Mouse (Mus musculus): Measurements from ENCODE around the gene Gm7697. TPM values are rescaled to one million over a fixed set of nuclear protein-coding genes. Genes with fewer than 3 reads are reported as not detected.
"Not testable (repeated sequence)": the region's sequence is repeated elsewhere in the genome, so short reads cannot be mapped to it uniquely, and the experiment has no call there.

The Gm7697 gene
- polyA plus RNA-seq (2012; rRNA removed), result not detected in 2 replicates

GRCm38 (mm10) chr8:69522876-69523275 lies at the start of gene Gm7697:
Gene Gm7697, minus strand, starts transcription at chr8:69522976.
- 76% methylated on average over 3 of the region's 3 CpGs for WGBS
- not testable (repeated sequence) for DNase-seq; H3K4me1 ChIP-seq (ENCODE audit: control insufficient read depth, insufficient read depth, low read length); H3K4me3 ChIP-seq (replicated peaks; ENCODE audit: extremely low read depth, low read depth, low read length)

GRCm38 (mm10) chr8:69551249-69551648 lies 28.5 kb upstream of the Gm7697 start:
- not testable (repeated sequence) for H3K4me1 ChIP-seq (ENCODE audit: control insufficient read depth, insufficient read depth, low read length); H3K4me3 ChIP-seq (replicated peaks; ENCODE audit: extremely low read depth, low read depth, low read length); DNase-seq
- WGBS, result 44% methylated on average over 2 of the region's 2 CpGs

GRCm38 (mm10) chr8:69549556-69549955 lies 26.8 kb upstream of the Gm7697 start:
- 9% methylated on average over 8 of the region's 8 CpGs for WGBS
- H3K4me1 ChIP-seq (ENCODE audit: control insufficient read depth, insufficient read depth, low read length); H3K4me3 ChIP-seq (replicated peaks; ENCODE audit: extremely low read depth, low read depth, low read length): not testable (repeated sequence)
- DNase-seq, result peak; percentile 36

- H3K4me3 ChIP-seq (replicated peaks; ENCODE audit: extremely low read depth, low read depth, low read length); H3K4me1 ChIP-seq (ENCODE audit: control insufficient read depth, insufficient read depth, low read length); DNase-seq: not testable (repeated sequence)
- 96% methylated on average over 3 of the region's 3 CpGs for WGBS
Measured at GRCm38 (mm10) chr8:69548114-69548513, 25.3 kb upstream of the Gm7697 start.

- H3K4me3 ChIP-seq (replicated peaks; ENCODE audit: extremely low read depth, low read depth, low read length); DNase-seq; H3K4me1 ChIP-seq (ENCODE audit: control insufficient read depth, insufficient read depth, low read length): not testable (repeated sequence)
- 58% methylated on average over 7 of the region's 7 CpGs for WGBS
- peak; percentile 40 for TF ChIP-seq CTCF (IDR thresholded peaks at IDR 0.05; ENCODE audit: insufficient read depth, low read length)
Measured at GRCm38 (mm10) chr8:69547208-69547607, 24.4 kb upstream of the Gm7697 start.

GRCm38 (mm10) chr8:69545020-69545419 lies 22.2 kb upstream of the Gm7697 start:
- H3K4me3 ChIP-seq (replicated peaks; ENCODE audit: extremely low read depth, low read depth, low read length); H3K4me1 ChIP-seq (ENCODE audit: control insufficient read depth, insufficient read depth, low read length); DNase-seq: not testable (repeated sequence)
- 14% methylated on average over 1 of the region's 1 CpGs for WGBS

- H3K4me3 ChIP-seq (replicated peaks; ENCODE audit: extremely low read depth, low read depth, low read length); H3K4me1 ChIP-seq (ENCODE audit: control insufficient read depth, insufficient read depth, low read length): not testable (repeated sequence)
- DNase-seq, result peak; percentile 55
- 57% methylated on average over 13 of the region's 13 CpGs for WGBS
Measured at GRCm38 (mm10) chr8:69544511-69544910, 21.7 kb upstream of the Gm7697 start.

GRCm38 (mm10) chr8:69543984-69544383 lies 21.2 kb upstream of the Gm7697 start:
- 95% methylated on average over 6 of the region's 6 CpGs for WGBS
- H3K4me1 ChIP-seq (ENCODE audit: control insufficient read depth, insufficient read depth, low read length); H3K4me3 ChIP-seq (replicated peaks; ENCODE audit: extremely low read depth, low read depth, low read length); DNase-seq: not testable (repeated sequence)

GRCm38 (mm10) chr8:69540764-69541163 lies 18.0 kb upstream of the Gm7697 start:
- WGBS, result 74% methylated on average over 7 of the region's 7 CpGs
- not testable (repeated sequence) for DNase-seq; H3K4me3 ChIP-seq (replicated peaks; ENCODE audit: extremely low read depth, low read depth, low read length); H3K4me1 ChIP-seq (ENCODE audit: control insufficient read depth, insufficient read depth, low read length)

- H3K4me3 ChIP-seq (replicated peaks; ENCODE audit: extremely low read depth, low read depth, low read length); DNase-seq; H3K4me1 ChIP-seq (ENCODE audit: control insufficient read depth, insufficient read depth, low read length): not testable (repeated sequence)
- WGBS, result 45% methylated on average over 1 of the region's 1 CpGs
Measured at GRCm38 (mm10) chr8:69540331-69540730, 17.6 kb upstream of the Gm7697 start.

- WGBS, result 75% methylated on average over 3 of the region's 3 CpGs
Measured at GRCm38 (mm10) chr8:69474946-69475345, 47.8 kb downstream of the Gm7697 start.

GRCm38 (mm10) chr8:69453465-69453864 lies 69.3 kb downstream of the Gm7697 start, which contains the start of gene Gm9495:
Gene Gm9495, minus strand, starts transcription at chr8:69453565.
- not testable (repeated sequence) for DNase-seq
- WGBS, result 93% methylated on average over 3 of the region's 3 CpGs

More at GRCm38 (mm10) chr8:69474946-69475345, 47.8 kb downstream of the Gm7697 start:
- DNase-seq; H3K4me1 ChIP-seq (ENCODE audit: control insufficient read depth, insufficient read depth, low read length); H3K4me3 ChIP-seq (replicated peaks; ENCODE audit: extremely low read depth, low read depth, low read length): not testable (repeated sequence)

More at GRCm38 (mm10) chr8:69453465-69453864, 69.3 kb downstream of the Gm7697 start, which contains the start of gene Gm9495:
- H3K4me1 ChIP-seq (ENCODE audit: control insufficient read depth, insufficient read depth, low read length); H3K4me3 ChIP-seq (replicated peaks; ENCODE audit: extremely low read depth, low read depth, low read length): not testable (repeated sequence)

Other genes with a start within 250 kb of the Gm7697 start
- gene Gm9495, start 69.4 kb downstream of the Gm7697 start, polyA plus RNA-seq (2012; rRNA removed), result not detected in 2 replicates
- 3.3 and 7.0 TPM in 2 replicates for gene Zfp868, start 102.6 kb upstream of the Gm7697 start, polyA plus RNA-seq (2012; rRNA removed)
- 0.66 and 0.86 TPM in 2 replicates for gene Zfp964, start 131.5 kb upstream of the Gm7697 start, polyA plus RNA-seq (2012; rRNA removed)
- gene Zfp869, start 187.7 kb upstream of the Gm7697 start, polyA plus RNA-seq (2012; rRNA removed), result 2.4 and 4.7 TPM in 2 replicates
- 1.6 and 2.5 TPM in 2 replicates for gene Zfp963, start 227.0 kb upstream of the Gm7697 start, polyA plus RNA-seq (2012; rRNA removed)